Comparison of ENCODE assay signal across 14 mouse cellular contexts in genomic region chr6:51774771-51775170, GRCm38 (mm10).
DNase-seq lines count a peak whose midpoint lies in the region; ATAC-seq and TF ChIP-seq lines count a peak whose summit lies in the region.
"Had no signal": no experiment of that assay in that cellular context is flagged by ENCODE, and none has a peak within 500 bp of the region (broad histone marks: within the 10 kb centered on the region; RNA-seq: fewer than 3 reads in every experiment).

No protein-coding gene starts in this region.

- ATAC-seq in intestine, postnatal 0 days = no peak
- no peak for ATAC-seq in intestine, embryonic 15.5 days
- ATAC-seq: activated CD4-positive, CD25-positive, alpha-beta regulatory T cell, adult 4 months had no signal

- H3K27me3 ChIP-seq in intestine, postnatal 0 days (replicated peaks; ENCODE audit: control insufficient read depth, insufficient read depth, low read length) = no peaks in the 10 kb centered on the region
- no peaks in the 10 kb centered on the region for H3K27me3 ChIP-seq in intestine, embryonic 15.5 days (replicated peaks)
- no peaks in the 10 kb centered on the region for H3K27me3 ChIP-seq in ES-Bruce4 (ENCODE audit: control insufficient read depth, insufficient read depth, low read length, poor library complexity, severe bottlenecking)
- H3K27me3 ChIP-seq in limb, embryonic 10.5 days (ENCODE audit: low read depth, poor library complexity, severe bottlenecking) = peaks cover 3% of the 10 kb centered on the region; the same call in 1 of the 2 replicates

- 80% methylated on average over 3 of the region's 3 CpGs for WGBS in intestine, postnatal 0 days
- 75% methylated on average over 3 of the region's 3 CpGs for WGBS in intestine, embryonic 15.5 days
- 79% methylated on average over 3 of the region's 3 CpGs for WGBS in limb, embryonic 10.5 days

- TF ChIP-seq POLR2A in ES-Bruce4 (IDR thresholded peaks at IDR 0.05; ENCODE audit: insufficient read depth, low read length) = no peak

- H3K36me3 ChIP-seq in intestine, postnatal 0 days (ENCODE audit: control insufficient read depth, insufficient read depth) = no peaks in the 10 kb centered on the region
- no peaks in the 10 kb centered on the region for H3K36me3 ChIP-seq in intestine, embryonic 15.5 days
- no peaks in the 10 kb centered on the region for H3K36me3 ChIP-seq in ES-Bruce4 (ENCODE audit: control insufficient read depth, insufficient read depth, low read length, poor library complexity, severe bottlenecking)
- no peaks in the 10 kb centered on the region for H3K36me3 ChIP-seq in limb, embryonic 10.5 days
- H3K36me3 ChIP-seq: lung, embryonic 15.5 days had no signal

- no peak overlapping the region for H3K27ac ChIP-seq in intestine, postnatal 0 days (ENCODE audit: low read depth, low read length)
- H3K27ac ChIP-seq in intestine, embryonic 15.5 days = no peak overlapping the region
- no peak overlapping the region for H3K27ac ChIP-seq in ES-Bruce4 (ENCODE audit: insufficient read depth, low read length)
- H3K27ac ChIP-seq in limb, embryonic 10.5 days = no peak overlapping the region
- H3K27ac ChIP-seq: lung, embryonic 15.5 days had no signal

- H3K9ac ChIP-seq in intestine, postnatal 0 days (ENCODE audit: low read depth, low read length) = no peak overlapping the region
- no peak overlapping the region for H3K9ac ChIP-seq in intestine, embryonic 15.5 days
- no peak overlapping the region for H3K9ac ChIP-seq in ES-Bruce4 (ENCODE audit: low read depth, poor library complexity, severe bottlenecking)
- H3K9ac ChIP-seq: lung, embryonic 15.5 days had no signal

- H3K4me2 ChIP-seq in intestine, postnatal 0 days (replicated peaks; ENCODE audit: low read depth) = no peak overlapping the region
- H3K4me2 ChIP-seq in intestine, embryonic 15.5 days (replicated peaks) = no peak overlapping the region
- H3K4me2 ChIP-seq: lung, embryonic 15.5 days had no signal

- H3K9me3 ChIP-seq in intestine, postnatal 0 days (ENCODE audit: control insufficient read depth) = no peaks in the 10 kb centered on the region
- no peaks in the 10 kb centered on the region for H3K9me3 ChIP-seq in intestine, embryonic 15.5 days
- H3K9me3 ChIP-seq in ES-Bruce4 (replicated peaks; ENCODE audit: control insufficient read depth, insufficient read depth, low read length, poor library complexity, severe bottlenecking) = no peaks in the 10 kb centered on the region
- no peaks in the 10 kb centered on the region for H3K9me3 ChIP-seq in limb, embryonic 10.5 days (replicated peaks)
- H3K9me3 ChIP-seq: lung, embryonic 15.5 days had no signal

- no peak for TF ChIP-seq EP300 in ES-Bruce4 (IDR thresholded peaks at IDR 0.05; ENCODE audit: insufficient read depth, low read depth, low read length)

- peak; percentile 30 for DNase-seq in 3T3-L1 (ENCODE audit: low read depth, low spot score)
- DNase-seq in fat pad, adult 2 months (ENCODE audit: extremely low read depth, low read depth, low spot score) = peak; percentile 18
- no peak for DNase-seq in cerebellum, adult 8-10 months
- DNase-seq in limb, embryonic 10.5 days (ENCODE audit: low spot score) = no peak
- DNase-seq in layer of hippocampus, adult 18-20 months (ENCODE audit: low spot score in 2 of 2) = no peak
- DNase-seq: cerebellum, adult 11 months; gastrocnemius, postnatal 36 days; heart, postnatal 4 days; right cerebral cortex, postnatal 25 days had no signal

- no peak overlapping the region for H3K4me3 ChIP-seq in intestine, postnatal 0 days (ENCODE audit: low read depth, low read length)
- no peak overlapping the region for H3K4me3 ChIP-seq in intestine, embryonic 15.5 days (replicated peaks)
- no peak overlapping the region for H3K4me3 ChIP-seq in ES-Bruce4 (ENCODE audit: low read depth, low read length)
- no peak overlapping the region for H3K4me3 ChIP-seq in limb, embryonic 10.5 days
- H3K4me3 ChIP-seq: lung, embryonic 15.5 days had no signal

- peak; percentile 57 for TF ChIP-seq CTCF in intestine, postnatal 0 days (IDR thresholded peaks at IDR 0.05; ENCODE audit: low read depth)
- TF ChIP-seq CTCF in ES-Bruce4 (IDR thresholded peaks at IDR 0.05; ENCODE audit: low read depth, low read length) = peak; percentile 24

- no peaks in the 10 kb centered on the region for H3K4me1 ChIP-seq in intestine, postnatal 0 days (replicated peaks; ENCODE audit: control insufficient read depth, insufficient read depth, low read length)
- no peaks in the 10 kb centered on the region for H3K4me1 ChIP-seq in intestine, embryonic 15.5 days (replicated peaks)
- no peaks in the 10 kb centered on the region for H3K4me1 ChIP-seq in ES-Bruce4 (ENCODE audit: control insufficient read depth, insufficient read depth, low read length)
- peaks cover 20% of the 10 kb centered on the region for H3K4me1 ChIP-seq in limb, embryonic 10.5 days
- H3K4me1 ChIP-seq: lung, embryonic 15.5 days had no signal

Comparison
In these comparisons a context has a peak if more than half of its experiments do, and no peak if none do; other contexts are left out.
1. DNase-seq: peak in 3T3-L1 (single experiment) and fat pad, adult 2 months (single experiment); none in cerebellum, adult 8-10 months (single experiment), limb, embryonic 10.5 days (single experiment) and layer of hippocampus, adult 18-20 months (0 of 2).